Comparison of ENCODE assay signal across 16 mouse cellular contexts in the genomic region with DNA sequence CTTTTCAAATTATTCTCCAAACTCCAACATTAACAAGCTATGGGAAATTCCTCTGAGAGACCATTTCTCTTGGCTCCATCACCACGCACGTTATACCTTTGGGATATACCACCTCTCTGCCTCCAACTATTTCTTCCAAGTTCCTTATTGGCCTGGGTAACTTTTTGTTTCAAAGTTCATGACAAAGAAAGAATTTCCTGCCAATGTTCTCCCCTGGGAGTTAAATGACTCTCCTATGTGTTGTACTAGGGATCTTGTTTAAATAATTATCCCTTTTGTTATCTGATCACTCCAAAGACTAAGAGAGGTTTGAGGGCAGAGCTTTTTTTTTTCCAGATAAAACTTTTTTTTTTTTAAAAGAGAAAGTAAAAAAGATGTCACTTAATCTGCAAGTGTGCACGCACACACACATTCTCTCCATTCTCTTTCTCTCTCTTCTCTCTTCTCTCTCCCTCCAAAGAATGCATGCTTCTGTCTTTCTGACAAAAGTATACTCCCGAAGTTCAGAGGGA. TPM values are rescaled to one million over a fixed set of nuclear protein-coding genes. Genes with fewer than 3 reads are reported as not detected.
DNase-seq lines count a peak whose midpoint lies in the region; ATAC-seq lines count a peak whose summit lies in the region.
"Had no signal": no experiment of that assay in that cellular context is flagged by ENCODE, and none has a peak within 500 bp of the region (broad histone marks: within the 10 kb centered on the region; RNA-seq: fewer than 3 reads in every experiment).

No protein-coding gene starts in this region.

- ATAC-seq in heart, embryonic 11.5 days (replicated peaks; ENCODE audit: insufficient number of reproducible peaks, low FRiP score, low TSS enrichment), result no peak
- no peak for ATAC-seq in liver, embryonic 15.5 days (ENCODE audit: insufficient read depth)
- ATAC-seq in liver, embryonic 11.5 days (replicated peaks; ENCODE audit: low FRiP score), result no peak
- ATAC-seq in megakaryocyte-erythroid progenitor cell, adult 5-6 weeks (replicated peaks; ENCODE audit: low FRiP score, low TSS enrichment, poor library complexity, severe bottlenecking), result 0 out of 2 replicates have a peak, but pooled peaks have one; percentile 3
- ATAC-seq in liver, embryonic 12.5 days, result no peak
- ATAC-seq: forebrain, embryonic 14.5 days; midbrain, embryonic 13.5 days; Patski had no signal

- no peak overlapping the region for H3K4me2 ChIP-seq in heart, embryonic 11.5 days
- no peak overlapping the region for H3K4me2 ChIP-seq in liver, embryonic 15.5 days
- H3K4me2 ChIP-seq in liver, embryonic 11.5 days, result no peak overlapping the region
- H3K4me2 ChIP-seq in liver, embryonic 12.5 days, result no peak overlapping the region
- H3K4me2 ChIP-seq: heart, embryonic 15.5 days; midbrain, embryonic 13.5 days had no signal

- H3K36me3 ChIP-seq in heart, embryonic 11.5 days (ENCODE audit: control insufficient read depth, insufficient read depth, low read length), result no peaks in the 10 kb centered on the region
- no peaks in the 10 kb centered on the region; the same call in 1 of the 2 replicates for H3K36me3 ChIP-seq in liver, embryonic 15.5 days (replicated peaks)
- no peaks in the 10 kb centered on the region for H3K36me3 ChIP-seq in liver, embryonic 11.5 days (ENCODE audit: control insufficient read depth, insufficient read depth, low read length)
- H3K36me3 ChIP-seq in liver, embryonic 12.5 days, result peaks cover 13% of the 10 kb centered on the region
- H3K36me3 ChIP-seq: heart, embryonic 15.5 days; midbrain, embryonic 13.5 days had no signal

- no peaks in the 10 kb centered on the region for H3K27me3 ChIP-seq in heart, embryonic 11.5 days (ENCODE audit: control insufficient read depth, insufficient read depth, low read length)
- H3K27me3 ChIP-seq in liver, embryonic 15.5 days, result no peaks in the 10 kb centered on the region
- H3K27me3 ChIP-seq in liver, embryonic 11.5 days (replicated peaks; ENCODE audit: control insufficient read depth, insufficient read depth, low read length), result no peaks in the 10 kb centered on the region
- no peaks in the 10 kb centered on the region for H3K27me3 ChIP-seq in liver, embryonic 12.5 days (replicated peaks)
- H3K27me3 ChIP-seq: heart, embryonic 15.5 days; midbrain, embryonic 13.5 days; Patski had no signal

- H3K27ac ChIP-seq in heart, embryonic 11.5 days (ENCODE audit: low read depth, low read length), result no peak overlapping the region
- 0 out of 2 replicates have a peak overlapping the region, but pooled peaks have one; percentile 4 for H3K27ac ChIP-seq in liver, embryonic 15.5 days (replicated peaks)
- H3K27ac ChIP-seq in liver, embryonic 11.5 days (ENCODE audit: low read depth, low read length), result no peak overlapping the region
- no peak overlapping the region for H3K27ac ChIP-seq in liver, embryonic 12.5 days
- H3K27ac ChIP-seq: liver, embryonic 14.5 days; midbrain, embryonic 13.5 days had no signal

- H3K9ac ChIP-seq in heart, embryonic 11.5 days (ENCODE audit: low read depth, low read length), result no peak overlapping the region
- no peak overlapping the region for H3K9ac ChIP-seq in liver, embryonic 15.5 days
- H3K9ac ChIP-seq in liver, embryonic 11.5 days (ENCODE audit: low read depth, low read length), result no peak overlapping the region
- no peak overlapping the region for H3K9ac ChIP-seq in liver, embryonic 12.5 days
- H3K9ac ChIP-seq: heart, embryonic 15.5 days; liver, embryonic 14.5 days; midbrain, embryonic 13.5 days had no signal

- WGBS in heart, embryonic 11.5 days (ENCODE audit: insufficient replicate concordance), result 78% methylated on average over 4 of the region's 4 CpGs
- WGBS in liver, embryonic 15.5 days (ENCODE audit: insufficient replicate concordance), result 71% methylated on average over 4 of the region's 4 CpGs
- 81% methylated on average over 4 of the region's 4 CpGs for WGBS in liver, embryonic 11.5 days
- WGBS in liver, embryonic 12.5 days (ENCODE audit: insufficient replicate concordance), result 76% methylated on average over 4 of the region's 4 CpGs

- DNase-seq in heart, adult 9 months (ENCODE audit: low spot score in 2 of 2), result peak; percentile 38 to 62
- DNase-seq in liver, embryonic 11.5 days (ENCODE audit: low spot score), result no peak
- DNase-seq in adipocyte (ENCODE audit: low spot score), result peak; percentile 71
- DNase-seq in spleen, adult 18-20 months, result no peak
- DNase-seq: cerebellum, adult 8-10 months; lung, postnatal 10 days; thymus, postnatal 36 days had no signal

- no peaks in the 10 kb centered on the region for H3K4me1 ChIP-seq in heart, embryonic 11.5 days (ENCODE audit: control insufficient read depth, insufficient read depth, low read length)
- peaks cover 11% of the 10 kb centered on the region for H3K4me1 ChIP-seq in liver, embryonic 15.5 days (replicated peaks)
- peaks cover 8% of the 10 kb centered on the region for H3K4me1 ChIP-seq in liver, embryonic 11.5 days (replicated peaks; ENCODE audit: control insufficient read depth, insufficient read depth, low read length)
- H3K4me1 ChIP-seq in liver, embryonic 12.5 days, result peaks cover 17% of the 10 kb centered on the region
- H3K4me1 ChIP-seq: midbrain, embryonic 13.5 days had no signal

- no peak overlapping the region for H3K4me3 ChIP-seq in heart, embryonic 11.5 days (ENCODE audit: low read depth, low read length)
- H3K4me3 ChIP-seq in liver, embryonic 15.5 days (replicated peaks), result no peak overlapping the region
- H3K4me3 ChIP-seq in liver, embryonic 11.5 days (ENCODE audit: low read depth, low read length), result no peak overlapping the region
- H3K4me3 ChIP-seq in liver, embryonic 12.5 days, result no peak overlapping the region
- H3K4me3 ChIP-seq: heart, embryonic 15.5 days; midbrain, embryonic 13.5 days had no signal

- H3K9me3 ChIP-seq in heart, embryonic 11.5 days (replicated peaks; ENCODE audit: control insufficient read depth, low read length), result no peaks in the 10 kb centered on the region
- H3K9me3 ChIP-seq in liver, embryonic 15.5 days (replicated peaks), result no peaks in the 10 kb centered on the region
- no peaks in the 10 kb centered on the region for H3K9me3 ChIP-seq in liver, embryonic 11.5 days (ENCODE audit: control insufficient read depth, low read length)
- no peaks in the 10 kb centered on the region for H3K9me3 ChIP-seq in liver, embryonic 12.5 days (replicated peaks)
- H3K9me3 ChIP-seq: heart, embryonic 15.5 days; midbrain, embryonic 13.5 days had no signal

RNA-seq across cellular contexts. Expression of a gene that starts 25.8 kb away (rescaled TPM):
- 39.8 and 41.8 TPM in 2 replicates for polyA plus RNA-seq in heart, embryonic 11.5 days (2014; fragmentation: Nextera tagmentation; extraction: Ambion mirVana)
- polyA plus RNA-seq in liver, embryonic 15.5 days (2015; fragmentation: Nextera tagmentation; extraction: Ambion mirVana), result 30.7 and 34.5 TPM in 2 replicates
- 42.7 and 43.6 TPM in 2 replicates for polyA plus RNA-seq in liver, embryonic 11.5 days (2014; fragmentation: Nextera tagmentation; extraction: Ambion mirVana)
- total RNA-seq in megakaryocyte-erythroid progenitor cell, adult 5-6 weeks (2014; fragmentation: Nextera tagmentation), result 59.7 and 69.4 TPM in 2 replicates
- 78.4 and 95.0 TPM in 2 replicates for total RNA-seq in megakaryocyte-erythroid progenitor cell, adult 5-6 weeks (2017)
- polyA plus RNA-seq in liver, embryonic 12.5 days (2016; fragmentation: Nextera tagmentation; extraction: Ambion mirVana), result 50.5 and 51.0 TPM in 2 replicates

Comparison
In these comparisons a context has a peak if more than half of its experiments do, and no peak if none do; other contexts are left out.
1. DNase-seq: peak in heart, adult 9 months (2 of 2) and adipocyte (single experiment); none in liver, embryonic 11.5 days (single experiment) and spleen, adult 18-20 months (0 of 2).